Mouse (Mus musculus) cerebellum, postnatal 10 days (tissue): ENCODE results near the gene Sh3rf1.

Source experiments
- DNase-seq, 2 experiments: peaks; one replicate each; pipeline ENCODE4 v3.0.0; 2021; ENCODE audit warnings: mixed read lengths in 2 of 2

The Sh3rf1 gene

GRCm38 (mm10) chr8:61288006-61288566 is 64.4 kb downstream of the Sh3rf1 start:
- DNase-seq, result peak; percentile 13 to 32

- DNase-seq, result no peak
These were observed 65.0 kb downstream of the Sh3rf1 start for GRCm38 (mm10) chr8:61288676-61289075.

GRCm38 (mm10) chr8:61295040-61295439 is 71.4 kb downstream of the Sh3rf1 start:
- DNase-seq, result no peak

GRCm38 (mm10) chr8:61295441-61295840 is 71.8 kb downstream of the Sh3rf1 start:
- DNase-seq, result peak in 1 of 2 experiments; percentile 20

DNA sequence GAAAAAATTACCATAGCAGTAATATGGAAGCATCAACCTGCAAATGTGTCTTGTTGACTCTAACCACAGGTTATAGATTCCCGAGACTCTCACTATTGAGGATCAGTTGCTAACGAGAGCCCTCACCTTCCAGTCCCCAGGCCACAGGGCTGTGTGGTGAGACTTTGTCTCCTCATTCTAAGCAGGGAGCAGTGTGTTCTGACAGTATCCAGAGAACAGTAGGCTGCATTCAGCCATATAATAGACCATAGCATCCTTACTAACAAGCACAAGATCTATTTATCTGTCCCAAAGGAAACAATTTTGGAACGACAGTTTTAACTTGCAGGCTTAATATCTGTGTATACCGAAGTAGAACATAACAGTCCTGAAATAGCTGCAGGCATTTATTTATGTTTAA is 75.2 kb downstream of the Sh3rf1 start:
- no peak for DNase-seq

- DNase-seq, result no peak
These were observed 77.8 kb downstream of the Sh3rf1 start for GRCm38 (mm10) chr8:61301298-61302028.

DNA sequence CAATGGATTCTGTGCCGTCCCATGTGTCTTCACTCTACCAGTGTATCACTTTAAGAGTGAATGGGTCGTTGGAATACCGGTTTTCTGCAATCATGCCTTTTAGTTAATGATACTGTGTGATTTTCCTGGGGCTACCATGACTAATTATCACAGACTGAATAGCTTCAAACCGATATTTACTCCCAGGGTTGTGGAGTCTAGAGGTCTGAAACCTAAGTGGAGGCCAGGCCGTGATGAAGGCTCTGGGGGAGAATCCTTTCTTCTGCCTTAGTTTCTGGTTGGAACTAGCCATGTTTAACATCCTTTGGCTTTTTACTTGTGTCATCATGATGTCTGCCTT is 78.3 kb downstream of the Sh3rf1 start:
- no peak for DNase-seq

DNA sequence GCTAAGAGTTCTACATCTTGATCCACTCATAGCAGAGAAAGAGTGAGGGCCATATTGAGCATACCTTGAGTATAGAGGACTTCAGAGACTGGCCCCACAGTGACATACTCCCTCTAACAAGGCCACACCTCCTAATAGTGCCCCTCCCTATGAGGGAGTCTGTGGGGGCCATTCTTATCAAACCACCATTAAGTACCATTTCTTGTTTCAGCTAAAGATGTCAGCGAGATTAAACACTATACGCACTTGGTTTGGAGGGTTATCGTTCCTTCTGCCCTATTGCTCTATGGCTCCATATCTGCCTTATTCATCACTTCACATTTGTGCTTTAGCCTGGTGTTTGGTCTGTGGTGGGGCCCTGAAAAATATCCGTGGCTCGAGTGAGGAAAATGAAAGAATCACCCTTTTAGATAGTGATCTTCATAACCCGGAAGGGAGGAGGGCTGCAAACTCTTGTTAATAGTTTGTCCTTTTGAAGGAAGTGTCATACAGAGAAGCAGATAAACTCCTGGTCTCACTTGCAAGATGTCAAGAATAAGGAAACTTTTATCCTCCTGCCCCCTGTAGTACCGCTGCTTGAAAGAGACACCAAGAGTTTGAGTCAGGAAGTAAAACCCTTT is 81.9 kb downstream of the Sh3rf1 start:
- DNase-seq, result no peak

- DNase-seq, result no peak
These were observed 82.9 kb downstream of the Sh3rf1 start for GRCm38 (mm10) chr8:61306501-61307112.

DNA sequence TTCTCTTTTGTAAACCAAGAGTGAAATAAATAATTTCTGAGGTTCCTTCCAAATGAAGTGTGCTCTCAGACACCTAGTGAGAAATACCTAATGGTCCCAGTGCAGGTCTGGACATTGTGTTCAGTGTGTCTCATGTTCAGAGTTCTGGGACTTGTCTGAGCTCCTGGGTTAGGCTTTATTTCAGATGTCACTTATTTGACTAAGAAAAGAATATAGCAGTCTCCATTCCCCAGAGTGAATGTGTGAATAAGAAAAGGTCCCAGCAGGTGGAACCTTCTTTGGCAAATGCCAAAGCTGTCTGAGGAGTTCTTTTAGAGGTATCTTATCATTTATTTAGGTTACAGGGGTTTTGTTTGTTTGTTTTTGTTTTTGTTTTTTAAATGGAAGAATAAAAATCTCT is 85.2 kb downstream of the Sh3rf1 start:
- no peak for DNase-seq

- DNase-seq, result no peak
These were observed 86.1 kb downstream of the Sh3rf1 start for GRCm38 (mm10) chr8:61309530-61310402.

- DNase-seq, result no peak
These were observed 86.8 kb downstream of the Sh3rf1 start for GRCm38 (mm10) chr8:61310403-61310871.

GRCm38 (mm10) chr8:61313016-61313415 is 89.3 kb downstream of the Sh3rf1 start:
- DNase-seq, result no peak

DNA sequence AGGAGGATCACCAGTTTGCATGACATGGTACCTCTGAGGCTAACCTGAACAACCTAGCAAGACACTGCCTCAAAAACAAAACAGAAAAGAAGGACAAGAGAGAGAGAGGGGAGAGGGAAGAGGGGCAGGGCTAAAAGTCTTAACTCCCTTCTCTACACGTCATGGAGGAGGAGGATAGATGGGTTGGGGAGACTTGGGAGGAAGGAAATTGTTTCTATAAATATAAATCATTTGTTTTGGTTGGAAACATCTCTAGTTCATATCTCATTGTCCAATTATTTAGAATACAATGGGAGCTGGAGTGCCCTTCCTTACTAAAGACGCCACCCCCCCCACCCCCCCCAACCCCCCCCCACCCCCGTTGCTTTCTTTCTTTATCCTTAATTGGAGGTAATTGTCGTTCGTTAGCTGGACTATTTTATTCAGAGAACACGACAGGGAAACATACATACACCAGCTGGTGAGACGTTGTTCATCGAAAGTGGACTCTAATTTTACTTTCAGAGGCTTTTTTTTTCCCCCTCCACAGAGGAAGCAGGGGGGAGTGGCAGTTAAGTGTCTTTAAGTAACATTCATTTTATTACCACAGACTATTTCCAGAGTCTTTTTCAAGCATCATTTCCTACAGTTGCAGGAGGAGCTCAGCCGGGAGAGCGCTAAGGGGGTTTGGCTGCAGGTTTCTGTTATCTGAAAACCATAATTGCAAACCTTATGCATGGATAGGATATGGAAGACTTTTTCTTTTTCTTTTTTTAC is 92.5 kb downstream of the Sh3rf1 start:
- DNase-seq, result no peak

GRCm38 (mm10) chr8:61316813-61317534 is 93.3 kb downstream of the Sh3rf1 start:
- DNase-seq, result peak in 1 of 2 experiments; percentile 18

- no peak for DNase-seq
These were observed 94.0 kb downstream of the Sh3rf1 start for GRCm38 (mm10) chr8:61317535-61318136.

GRCm38 (mm10) chr8:61321216-61321615 is 97.5 kb downstream of the Sh3rf1 start:
- no peak for DNase-seq

- no peak for DNase-seq
These were observed 98.1 kb downstream of the Sh3rf1 start for GRCm38 (mm10) chr8:61321780-61322179.

DNA sequence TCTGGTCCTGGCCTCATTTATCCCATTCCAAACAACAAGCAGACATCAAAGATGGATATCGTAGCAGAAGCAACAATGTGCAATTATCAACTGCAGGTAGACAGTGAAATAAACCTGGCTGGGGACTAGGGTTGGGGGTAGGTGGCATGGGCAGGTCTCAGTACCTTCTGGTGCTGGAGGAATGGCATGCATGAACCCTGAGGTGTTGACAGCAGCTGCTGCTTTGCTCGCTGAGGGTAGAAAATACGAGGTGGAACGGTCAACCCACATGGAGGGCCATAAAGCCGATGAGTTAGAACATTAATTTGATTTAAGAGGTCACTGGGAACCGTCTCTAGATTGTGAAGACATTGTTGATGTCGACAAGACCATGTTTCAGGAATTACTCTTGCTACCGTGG is 98.8 kb downstream of the Sh3rf1 start:
- no peak for DNase-seq

GRCm38 (mm10) chr8:61324363-61324914 is 100.8 kb downstream of the Sh3rf1 start:
- no peak for DNase-seq
